Comparison of ENCODE assay signal across 8 mouse cellular contexts in genomic region chr5:75067125-75067756, GRCm38 (mm10). TPM values are rescaled to one million over a fixed set of nuclear protein-coding genes. Genes with fewer than 3 reads are reported as not detected.
DNase-seq lines count a peak whose midpoint lies in the region; ATAC-seq and TF ChIP-seq lines count a peak whose summit lies in the region.

No protein-coding gene starts in this region.

- peak overlapping the region; percentile 63 for H3K4me3 ChIP-seq in heart, embryonic 10.5 days
- peak overlapping the region; percentile 44 for H3K4me3 ChIP-seq in brown adipose tissue, adult 24 weeks (ENCODE audit: insufficient read depth, low read depth, low read length)
- peak overlapping the region; percentile 45 for H3K4me3 ChIP-seq in limb, embryonic 14.5 days (replicated peaks; ENCODE audit: low read length)
- peak overlapping the region; percentile 40 for H3K4me3 ChIP-seq in midbrain, embryonic 14.5 days (replicated peaks; ENCODE audit: low read depth, low read length)

- peak overlapping the region; percentile 45 for H3K9ac ChIP-seq in limb, embryonic 14.5 days (ENCODE audit: low read depth, low read length, severe bottlenecking)
- H3K9ac ChIP-seq in midbrain, embryonic 14.5 days (replicated peaks; ENCODE audit: low read length), result peak overlapping the region; percentile 31; the same call in 1 of the 2 replicates

- H3K27me3 ChIP-seq in heart, embryonic 10.5 days (ENCODE audit: insufficient read depth, poor library complexity, severe bottlenecking), result peaks cover 69% of the 10 kb centered on the region
- peaks cover 50% of the 10 kb centered on the region for H3K27me3 ChIP-seq in limb, embryonic 14.5 days (ENCODE audit: control insufficient read depth, insufficient read depth, low read length)
- peaks cover 91% of the 10 kb centered on the region for H3K27me3 ChIP-seq in midbrain, embryonic 14.5 days (ENCODE audit: control insufficient read depth, insufficient read depth, low read length)

- ATAC-seq in limb, embryonic 14.5 days (ENCODE audit: low FRiP score, low read depth), result peak; percentile 62; the same call in 1 of the 2 replicates
- ATAC-seq in midbrain, embryonic 14.5 days (ENCODE audit: low FRiP score, low TSS enrichment), result no peak

- peak overlapping the region; percentile 77 for H3K4me2 ChIP-seq in limb, embryonic 14.5 days (replicated peaks; ENCODE audit: low read depth, low read length, severe bottlenecking)
- H3K4me2 ChIP-seq in midbrain, embryonic 14.5 days (ENCODE audit: low read length), result peak overlapping the region; percentile 66

- no peak for TF ChIP-seq POLR2A in limb, embryonic 14.5 days (IDR thresholded peaks at IDR 0.05; ENCODE audit: borderline replicate concordance, extremely low read depth, insufficient read depth, insufficient read length)

- WGBS in heart, embryonic 10.5 days, result 1% methylated on average over 30 of the region's 30 CpGs
- WGBS in limb, embryonic 14.5 days, result 0% methylated on average over 30 of the region's 30 CpGs
- WGBS in midbrain, embryonic 14.5 days, result under 1% methylated on average over 30 of the region's 30 CpGs

- H3K4me1 ChIP-seq in heart, embryonic 10.5 days, result peaks cover 21% of the 10 kb centered on the region
- peaks cover 5% of the 10 kb centered on the region; the same call in 1 of the 2 replicates for H3K4me1 ChIP-seq in brown adipose tissue, adult 24 weeks (ENCODE audit: control insufficient read depth, insufficient read depth, insufficient read length, low read length)
- peaks cover 3% of the 10 kb centered on the region; the same call in 1 of the 2 replicates for H3K4me1 ChIP-seq in limb, embryonic 14.5 days (ENCODE audit: control insufficient read depth, insufficient read depth, low read length)
- 0 out of 2 replicates have a peak, but pooled peaks cover 5% of the 10 kb centered on the region for H3K4me1 ChIP-seq in midbrain, embryonic 14.5 days (ENCODE audit: control insufficient read depth, insufficient read depth, low read length)

- DNase-seq in heart, embryonic 10.5 days (ENCODE audit: low spot score), result peak; percentile 79
- DNase-seq in heart, adult 9 months (ENCODE audit: low spot score in 2 of 2), result no peak
- DNase-seq in heart, postnatal 4 days, result peak; percentile 58
- no peak for DNase-seq in limb, embryonic 14.5 days (ENCODE audit: low spot score)
- peak; percentile 81 for DNase-seq in midbrain, embryonic 14.5 days
- peak; percentile 88 for DNase-seq in spleen, postnatal 36 days (ENCODE audit: low spot score in 2 of 2)
- DNase-seq in gastrocnemius, adult 8-10 months (ENCODE audit: low spot score in 2 of 2), result no peak

- H3K27ac ChIP-seq in heart, embryonic 10.5 days, result 0 out of 2 replicates have a peak overlapping the region, but pooled peaks have one; percentile 7
- H3K27ac ChIP-seq in brown adipose tissue, adult 24 weeks (replicated peaks; ENCODE audit: low read depth, low read length), result no peak overlapping the region
- no peak overlapping the region for H3K27ac ChIP-seq in limb, embryonic 14.5 days (replicated peaks; ENCODE audit: low read depth, low read length)
- H3K27ac ChIP-seq in midbrain, embryonic 14.5 days (replicated peaks; ENCODE audit: low read depth, low read length), result no peak overlapping the region

- no peaks in the 10 kb centered on the region for H3K9me3 ChIP-seq in heart, embryonic 10.5 days
- H3K9me3 ChIP-seq in limb, embryonic 14.5 days (ENCODE audit: control insufficient read depth, low read length), result no peaks in the 10 kb centered on the region
- peaks cover 5% of the 10 kb centered on the region; the same call in 1 of the 2 replicates for H3K9me3 ChIP-seq in midbrain, embryonic 14.5 days (ENCODE audit: control insufficient read depth, low read length)

- H3K36me3 ChIP-seq in heart, embryonic 10.5 days, result no peaks in the 10 kb centered on the region
- no peaks in the 10 kb centered on the region for H3K36me3 ChIP-seq in limb, embryonic 14.5 days (ENCODE audit: control insufficient read depth, insufficient read depth, low read length)
- H3K36me3 ChIP-seq in midbrain, embryonic 14.5 days (ENCODE audit: control insufficient read depth, insufficient read depth, low read length), result no peaks in the 10 kb centered on the region

RNA-seq across cellular contexts. Expression of gene Gsx2, which starts 8.2 kb away (rescaled TPM):
- polyA plus RNA-seq in heart, embryonic 10.5 days (2016; fragmentation: Nextera tagmentation; extraction: Ambion mirVana), result not detected in 2 replicates
- polyA plus RNA-seq in brown adipose tissue, adult 24 weeks (2012; ENCODE audit: insufficient read depth, insufficient read length, missing spikeins), result not detected in 2 replicates
- not detected for total RNA-seq in heart, postnatal 4 days (2021)
- polyA plus RNA-seq in limb, embryonic 14.5 days (2012; rRNA removed), result not detected in 2 replicates
- polyA plus RNA-seq in limb, embryonic 14.5 days (2014; fragmentation: Nextera tagmentation; extraction: Ambion mirVana), result not detected in 2 replicates
- polyA plus RNA-seq in midbrain, embryonic 14.5 days (2014; fragmentation: Nextera tagmentation; extraction: Ambion mirVana), result not detected in 2 replicates
- not detected for total RNA-seq in gastrocnemius, adult 8-10 months (2022)

RNA-seq across cellular contexts. Expression of gene Chic2, which starts 22.7 kb away (rescaled TPM):
- polyA plus RNA-seq in heart, embryonic 10.5 days (2016; fragmentation: Nextera tagmentation; extraction: Ambion mirVana), result 24.5 and 37.8 TPM in 2 replicates
- 16.5 and 18.5 TPM in 2 replicates for polyA plus RNA-seq in brown adipose tissue, adult 24 weeks (2012; ENCODE audit: insufficient read depth, insufficient read length, missing spikeins)
- 10 to 100 TPM; 29.3 to 29.6 TPM for total RNA-seq in heart, postnatal 4 days (2021)
- 27.1 and 35.7 TPM in 2 replicates for polyA plus RNA-seq in limb, embryonic 14.5 days (2012; rRNA removed)
- polyA plus RNA-seq in limb, embryonic 14.5 days (2014; fragmentation: Nextera tagmentation; extraction: Ambion mirVana), result 52.1 and 52.6 TPM in 2 replicates
- polyA plus RNA-seq in midbrain, embryonic 14.5 days (2014; fragmentation: Nextera tagmentation; extraction: Ambion mirVana), result 45.3 and 50.3 TPM in 2 replicates
- total RNA-seq in gastrocnemius, adult 8-10 months (2022), result 10 to 100 TPM; 11.9 to 15.4 (median 13.0) TPM

Comparison
In these comparisons a context has a peak if more than half of its experiments do, and no peak if none do; other contexts are left out.
1. DNase-seq: peak in heart, embryonic 10.5 days (single experiment), heart, postnatal 4 days (single experiment), midbrain, embryonic 14.5 days (single experiment) and spleen, postnatal 36 days (2 of 2); none in heart, adult 9 months (0 of 2), limb, embryonic 14.5 days (single experiment) and gastrocnemius, adult 8-10 months (0 of 2).
2. Peak in every context shown above with its lines, with median percentiles within 50 percentile points of each other: H3K4me3 ChIP-seq.